Mouse (Mus musculus) monocyte, adult 59 days (primary cell): ENCODE data around the gene Gm14440. TPM values are rescaled to one million over a fixed set of nuclear protein-coding genes. Genes with fewer than 3 reads are reported as not detected.

Experiments used
- total RNA-seq, 2 experiments: library from RNA; stranded (reverse); gene quantifications; one replicate each; pipeline ENCODE4 v1.2.4; 2023

The Gm14440 gene
- 1 to 10 TPM in 1 of 2 experiments, not detected in 1; 2.5 TPM for total RNA-seq

GRCm38 (mm10) chr2:175274825-175275224, at the start of gene Gm14440:
Gene Gm14440 (plus strand): TSS chr2:175275125.

Other genes starting within 250 kb of the Gm14440 start
- not detected for gene Gm14393, start 207.3 kb upstream of the Gm14440 start, total RNA-seq
- 1 to 10 TPM; 3.1 to 4.2 TPM for gene Gm14399, start 133.1 kb upstream of the Gm14440 start, total RNA-seq
- gene Gm14443, start 99.3 kb upstream of the Gm14440 start, total RNA-seq = under 1 TPM in 1 of 2 experiments, not detected in 1; 0.36 TPM
- 10 to 100 TPM; 10.2 to 11.3 TPM for gene Gm14391, start 68.2 kb upstream of the Gm14440 start, total RNA-seq
- gene Gm4631, start 63.1 kb downstream of the Gm14440 start, total RNA-seq = 1 to 10 TPM; 6.3 to 6.5 TPM
- under 1 TPM in 1 of 2 experiments, not detected in 1; 0.86 TPM for gene Zfp968, start 97.3 kb downstream of the Gm14440 start, total RNA-seq
- gene Gm4724, start 160.7 kb downstream of the Gm14440 start, total RNA-seq = 1 to 10 TPM in 1 of 2 experiments, not detected in 1; 1.3 TPM
- gene Zfp965, start 194.9 kb downstream of the Gm14440 start, total RNA-seq = under 1 TPM; 0.60 to 0.94 TPM